Mouse (Mus musculus): Measurements from ENCODE around the gene Flrt1.
"Not testable (repeated sequence)": the region's sequence is repeated elsewhere in the genome, so short reads cannot be mapped to it uniquely, and the experiment has no call there.

Gene Flrt1

DNA sequence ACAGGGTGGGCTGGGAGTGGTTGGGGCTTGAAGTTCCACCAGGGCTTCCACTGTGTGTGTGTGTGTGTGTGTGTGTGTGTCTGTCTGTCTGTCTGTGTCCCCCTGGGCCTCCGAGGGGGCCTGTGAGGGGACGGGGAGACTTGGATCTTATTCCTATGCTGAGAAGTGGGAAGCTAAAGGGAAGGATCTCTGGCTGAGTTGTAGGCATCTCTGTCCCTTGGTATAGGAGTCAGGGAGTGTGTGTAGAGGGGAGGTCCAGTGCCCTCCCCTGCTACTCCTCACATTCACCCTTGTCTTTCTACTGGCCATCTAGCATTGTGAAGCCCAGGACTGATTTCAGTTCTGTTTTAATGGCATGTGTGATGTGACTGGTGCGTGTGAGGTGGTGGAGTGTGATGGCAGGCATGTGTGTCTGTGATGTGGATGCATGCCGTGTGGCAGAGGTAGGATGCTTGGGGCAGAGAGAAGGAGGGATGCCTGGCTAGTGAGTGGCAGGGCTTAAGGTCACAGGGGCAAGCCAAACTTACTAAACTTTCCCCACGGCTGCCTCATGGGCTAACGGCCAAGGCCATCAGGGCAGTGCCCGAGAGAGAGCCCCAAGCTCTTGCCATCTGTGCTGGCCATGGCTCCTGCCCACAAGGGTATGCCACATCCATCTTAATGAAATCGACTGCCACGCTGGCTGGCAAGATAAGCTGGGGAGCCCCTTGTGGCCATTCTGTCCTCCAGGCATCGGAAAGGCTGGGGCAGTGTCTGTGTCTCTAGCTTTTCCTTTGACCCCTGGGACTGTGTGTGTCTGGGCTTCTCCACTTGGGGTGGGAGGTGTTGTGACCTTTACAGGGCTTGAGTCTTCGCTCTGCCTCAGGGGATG is 36.6 kb downstream of the Flrt1 start:
- no peak for DNase-seq (ENCODE audit: low spot score)

GRCm38 (mm10) chr19:7068136-7068535 is 37.4 kb downstream of the Flrt1 start:
- DNase-seq (ENCODE audit: low spot score): peak; percentile 63

DNA sequence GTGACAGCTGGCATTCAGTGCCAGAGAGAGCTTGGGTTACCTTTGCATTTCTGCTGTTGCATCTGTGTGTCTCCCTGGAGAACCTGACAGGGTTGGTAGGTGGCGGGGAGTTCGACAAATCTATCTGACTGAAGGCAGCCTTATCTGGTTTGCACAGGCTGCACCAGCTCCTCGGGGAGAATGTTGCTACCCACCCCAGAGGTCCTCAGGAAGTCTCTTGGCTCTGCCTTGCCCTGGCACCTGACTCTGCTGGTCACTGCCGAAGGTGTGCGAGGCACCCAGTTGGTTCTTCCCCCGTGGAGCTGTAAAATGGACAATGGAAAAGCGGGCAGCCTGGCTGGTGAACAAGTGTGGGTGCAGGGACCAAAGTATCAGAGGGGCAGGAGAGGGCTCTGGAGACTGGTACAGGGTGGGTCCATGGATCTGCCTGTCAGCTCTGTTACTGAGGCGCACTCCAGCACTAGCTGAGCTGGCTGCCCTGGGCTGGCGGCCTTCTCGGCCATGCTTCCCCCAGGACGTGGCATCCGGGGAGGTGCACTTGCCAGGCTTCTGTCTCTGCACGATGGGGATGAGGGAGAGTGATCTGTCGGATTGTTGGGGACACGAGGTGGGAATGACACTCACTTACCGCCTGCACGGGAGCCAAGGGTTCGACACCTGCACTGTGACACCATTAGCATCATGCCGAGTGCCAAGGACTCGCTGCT is 38.0 kb downstream of the Flrt1 start:
- DNase-seq (ENCODE audit: low spot score): no peak

- no peak for DNase-seq (ENCODE audit: low spot score)
These were observed 38.6 kb downstream of the Flrt1 start for GRCm38 (mm10) chr19:7066828-7067342.

DNA sequence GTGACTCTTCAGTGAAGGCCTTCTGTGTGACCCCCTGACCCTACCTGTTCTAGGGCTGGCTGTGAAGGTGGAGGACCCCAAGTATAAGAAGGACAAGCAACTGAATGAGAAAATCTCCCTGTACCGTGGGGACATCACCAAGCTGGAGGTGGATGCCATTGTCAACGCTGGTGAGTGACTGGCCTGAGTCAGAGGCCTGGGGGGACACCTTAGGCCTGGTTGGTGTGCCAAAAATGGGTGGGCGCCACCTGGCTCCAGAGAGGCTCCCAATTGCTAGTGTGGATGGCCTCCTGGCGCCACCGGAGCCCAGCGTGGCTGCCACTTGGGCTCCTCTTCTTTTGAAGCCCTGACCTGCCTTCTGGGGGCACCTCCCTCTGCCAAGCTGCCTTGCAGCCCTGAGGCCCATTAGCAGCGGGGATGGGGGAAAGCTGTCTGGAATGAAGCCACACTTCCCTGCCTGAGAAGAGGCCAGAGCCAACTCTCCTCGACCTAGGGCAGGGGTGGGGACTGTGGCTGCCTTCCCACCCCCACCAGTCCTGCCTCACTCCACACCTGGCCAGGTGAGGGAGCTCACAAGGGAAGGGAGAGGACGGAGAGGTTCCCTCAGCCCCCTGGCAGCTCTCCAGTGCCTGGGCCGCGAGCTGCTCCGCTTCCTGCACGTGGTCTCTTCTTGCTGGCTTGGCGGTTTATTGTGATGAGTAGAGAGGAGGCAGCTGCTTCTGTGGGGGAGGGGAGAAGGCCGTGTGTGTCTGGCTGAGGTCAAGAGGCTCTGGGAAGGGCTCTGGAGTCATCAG is 39.3 kb downstream of the Flrt1 start:
- no peak for DNase-seq (ENCODE audit: low spot score)

- peak; percentile 68 for DNase-seq (ENCODE audit: low spot score)
These were observed 41.0 kb downstream of the Flrt1 start for GRCm38 (mm10) chr19:7064571-7064970.

- no peak for DNase-seq (ENCODE audit: low spot score)
These were observed 42.6 kb downstream of the Flrt1 start for GRCm38 (mm10) chr19:7062916-7063315.

GRCm38 (mm10) chr19:7062110-7062509 is 43.4 kb downstream of the Flrt1 start:
- DNase-seq (ENCODE audit: low spot score): no peak

- no peak for DNase-seq (ENCODE audit: low spot score)
These were observed 47.0 kb downstream of the Flrt1 start for GRCm38 (mm10) chr19:7058541-7058940.

DNA sequence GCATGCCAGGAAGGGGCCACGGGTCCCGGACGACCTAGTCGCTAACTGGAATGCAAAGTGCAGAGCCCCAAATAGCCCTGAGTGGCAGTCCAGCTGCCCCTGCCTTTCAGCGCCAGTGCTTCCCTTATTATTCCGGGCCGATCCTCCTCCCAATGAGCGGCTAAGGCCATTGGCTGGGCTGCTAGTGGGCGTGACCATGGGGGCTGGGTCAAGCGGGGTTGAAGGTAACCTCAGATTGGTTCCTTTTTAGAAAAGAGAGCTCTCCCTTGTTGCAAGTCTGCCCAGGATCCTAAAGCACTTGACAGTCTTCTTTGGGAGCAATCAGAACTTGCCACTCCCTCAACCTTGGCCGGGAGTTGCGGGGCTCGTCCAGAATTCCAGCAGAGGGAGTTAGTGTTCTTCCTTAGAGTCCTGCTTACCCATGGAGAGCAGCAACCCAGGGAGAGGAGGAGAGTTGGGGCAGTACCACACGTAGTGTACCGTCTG is 47.8 kb downstream of the Flrt1 start:
- DNase-seq (ENCODE audit: low spot score): peak; percentile 44

- DNase-seq (ENCODE audit: low spot score): no peak
These were observed 48.3 kb downstream of the Flrt1 start for GRCm38 (mm10) chr19:7057126-7057721.

- peak; percentile 41 for DNase-seq (ENCODE audit: low spot score)
These were observed 49.1 kb downstream of the Flrt1 start, which contains the start of gene Macrod1 for GRCm38 (mm10) chr19:7056248-7057087. Macrod1 (plus strand) TSS chr19:7056810.

DNA sequence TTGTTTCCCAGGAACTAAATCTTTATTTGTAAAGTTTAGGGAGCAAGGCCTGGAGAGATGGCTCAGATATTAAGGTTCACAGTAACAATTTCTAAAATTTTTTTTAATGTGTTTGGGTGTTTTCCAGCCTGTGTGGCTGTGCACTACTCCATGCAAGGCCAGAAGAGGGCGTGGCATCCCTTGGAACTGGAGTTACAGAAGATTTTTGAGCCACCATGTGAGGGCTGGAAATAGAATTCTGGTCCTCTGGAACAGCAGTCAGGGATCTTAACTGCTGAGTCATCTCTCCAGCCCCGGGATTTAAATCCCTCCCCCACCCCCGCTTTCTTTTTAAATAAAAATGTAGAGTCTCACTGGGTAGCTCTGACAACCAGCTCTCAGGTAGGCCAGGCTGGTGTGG is 50.4 kb downstream of the Flrt1 start:
- no peak for DNase-seq (ENCODE audit: low spot score)

- no peak for DNase-seq (ENCODE audit: low spot score)
These were observed 50.8 kb downstream of the Flrt1 start for GRCm38 (mm10) chr19:7054772-7055171.

GRCm38 (mm10) chr19:7053382-7053781 is 52.1 kb downstream of the Flrt1 start:
- not testable (repeated sequence) for DNase-seq (ENCODE audit: low spot score)

DNA sequence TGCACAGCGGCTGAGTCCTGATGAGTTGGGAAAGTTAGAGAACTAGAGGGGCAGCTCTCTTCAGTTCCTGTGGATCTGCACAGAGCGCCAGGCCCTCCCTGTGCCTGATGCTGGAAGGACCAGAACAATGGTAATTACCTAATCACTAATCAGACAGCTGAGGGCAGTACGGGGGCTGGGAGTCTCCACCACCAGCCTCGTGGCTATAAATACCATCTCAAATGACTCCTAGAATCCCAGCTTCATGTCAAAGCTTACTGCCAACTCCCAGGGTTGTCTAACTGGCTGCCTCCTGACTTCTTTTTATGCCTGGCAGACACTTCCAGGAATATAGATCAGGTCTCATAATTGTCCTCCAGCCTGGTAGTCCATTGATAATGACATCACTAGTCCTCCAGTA is 60.8 kb downstream of the Flrt1 start:
- no peak for DNase-seq (ENCODE audit: low spot score)

DNA sequence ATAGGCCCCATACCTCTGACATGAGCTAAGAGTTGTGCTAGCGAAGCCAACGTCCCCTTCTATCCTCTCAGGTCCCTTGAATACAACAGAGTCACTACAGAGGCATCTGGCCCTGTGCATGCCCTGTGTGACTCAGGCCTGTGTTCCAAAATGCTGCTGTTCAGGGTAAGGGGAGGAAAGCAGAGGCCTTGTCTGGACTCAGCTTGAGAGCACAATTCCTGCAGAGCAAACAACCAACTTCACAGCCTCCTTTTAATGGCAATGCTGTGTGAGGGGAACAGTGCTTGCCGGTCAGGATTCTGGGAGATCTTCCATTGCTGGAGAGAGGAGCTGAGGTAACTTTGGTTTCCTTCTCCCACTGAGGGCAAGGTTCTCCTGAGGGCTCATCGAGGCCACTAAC is 61.2 kb downstream of the Flrt1 start:
- no peak for DNase-seq (ENCODE audit: low spot score)
